Mouse (Mus musculus) brain, embryonic 14.5 days (tissue): ENCODE results near the gene Oit1.

Source experiments
- CTCF ChIP-seq: fragments of 200-500 bp; IDR thresholded peaks from 2 replicates; pipeline ENCODE4 v1.5.1; 2012; ENCODE audit warnings: inconsistent platforms, mild to moderate bottlenecking, moderate library complexity, borderline replicate concordance; ENCODE audit not compliant: insufficient read depth, insufficient read length; ENCODE audit errors: extremely low read depth
- POLR2A ChIP-seq: fragments of 200-500 bp; IDR thresholded peaks from 2 replicates; pipeline ENCODE4 v1.6.1; 2012; ENCODE audit warnings: mild to moderate bottlenecking, inconsistent platforms, borderline replicate concordance; ENCODE audit not compliant: poor library complexity, insufficient read depth, insufficient read length, severe bottlenecking; ENCODE audit errors: extremely low read depth

- TF ChIP-seq CTCF = no peak
- TF ChIP-seq POLR2A = no peak
These were observed 51.2 kb downstream of the Oit1 start for GRCm38 (mm10) chr14:8327371-8327770.
